Mouse (Mus musculus) stomach, postnatal 0 days (tissue): ENCODE data around the gene Ctsz. TPM values are rescaled to one million over a fixed set of nuclear protein-coding genes. Genes with fewer than 3 reads are reported as not detected.
A peak's percentile ranks its signal among the peaks of the same experiment; 100 is the strongest.

Source experiments
- ATAC-seq: fragments of 200-750 bp; cut with Nextera tagmentation; 2 replicates; pipeline ENCODE4 v1.8.0; 2017; ENCODE audit not compliant: low FRiP score, low TSS enrichment
- DNase-seq: peaks from one replicate; pipeline ENCODE4 v3.0.0-alpha.2; 2016; ENCODE audit warnings: low spot score
- H3K27ac ChIP-seq: fragments of 300-500 bp; sonication (generic); replicated peaks from 2 replicates; pipeline ENCODE4 v1.5.1; 2014; ENCODE audit warnings: mild to moderate bottlenecking, control low read depth
- H3K27me3 ChIP-seq: fragments of 300-500 bp; sonication (generic); 2 replicates; pipeline ENCODE4 v1.6.1; 2014; ENCODE audit warnings: low read length; ENCODE audit not compliant: control insufficient read depth, insufficient read depth
- H3K36me3 ChIP-seq: fragments of 300-500 bp; sonication (generic); 2 replicates; pipeline ENCODE4 v1.6.1; 2014; ENCODE audit warnings: low read length, mixed read lengths; ENCODE audit not compliant: control insufficient read depth, insufficient read depth
- H3K4me1 ChIP-seq: fragments of 300-500 bp; sonication (generic); replicated peaks from 2 replicates; pipeline ENCODE4 v1.6.1; 2014; ENCODE audit warnings: antibody characterized with exemption; ENCODE audit not compliant: control insufficient read depth, insufficient read depth
- H3K4me2 ChIP-seq: fragments of 300-500 bp; sonication (generic); replicated peaks from 2 replicates; pipeline ENCODE4 v1.6.1; 2014; ENCODE audit warnings: low read depth, mild to moderate bottlenecking, control low read depth, moderate library complexity
- H3K4me3 ChIP-seq: fragments of 300-500 bp; sonication (generic); 2 replicates; pipeline ENCODE4 v1.5.1; 2014; ENCODE audit warnings: low read depth, low read length, control low read depth
- H3K9ac ChIP-seq: fragments of 300-500 bp; sonication (generic); 2 replicates; pipeline ENCODE4 v1.6.1; 2014; ENCODE audit warnings: mild to moderate bottlenecking, low read length, control low read depth, mixed read lengths
- H3K9me3 ChIP-seq: fragments of 300-500 bp; sonication (generic); 2 replicates; pipeline ENCODE4 v1.6.1; 2016; ENCODE audit warnings: low read length; ENCODE audit not compliant: control insufficient read depth
- CTCF ChIP-seq: IDR thresholded peaks from 2 replicates; pipeline ENCODE4 v1.5.1; 2016; ENCODE audit warnings: antibody characterized with exemption, low read depth, mild to moderate bottlenecking, moderate library complexity
- EP300 ChIP-seq: optimal IDR thresholded peaks from 2 replicates; pipeline ENCODE3; 2016; ENCODE audit warnings: antibody characterized with exemption
- WGBS: fragments of 180-500 bp; shearing (Covaris S2); extraction: QIAGEN DNeasy Blood & Tissue Kit; methylation state at CpG from one replicate; pipeline ENCODE4 v1.1.7; 2014; 5-methylcytosine and 5-hydroxymethylcytosine counted together
- polyA plus RNA-seq: library from polyadenylated mRNA; unstranded; fragments of >200 nt; fragmentation: Nextera tagmentation; extraction: Ambion mirVana; gene quantifications from 2 replicates; pipeline ENCODE4 v1.2.1, GENCODE M21; 2015

The Ctsz gene
- polyA plus RNA-seq, 1 experiment from 2014 or later, result 94.2 TPM

GRCm38 (mm10) chr2:174421107-174421506 lies 17.7 kb downstream of the Ctsz start:
- Histone ChIP-seq H3K9ac (no peak overlapping the region), H3K27ac (no peak overlapping the region), H3K4me3 (no peak overlapping the region), H3K9me3 (no peaks in the 10 kb centered on the region), H3K36me3 (peaks cover 18% of the 10 kb centered on the region; the same call in 1 of the 2 replicates), H3K27me3 (no peaks in the 10 kb centered on the region), H3K4me2 (no peak overlapping the region), H3K4me1 (no peaks in the 10 kb centered on the region)
- TF ChIP-seq EP300 (no peak), CTCF (no peak)
- ATAC-seq (no peak), DNase-seq (no peak)
- WGBS, result 86% methylated on average over 6 of the region's 6 CpGs

GRCm38 (mm10) chr2:174415731-174416310 lies 23.0 kb downstream of the Ctsz start, which contains the start of gene Nelfcd:
Nelfcd (plus strand) TSS chr2:174415804.
- Histone ChIP-seq H3K4me2 (peak within 1 kb of the TSS; percentile 98), H3K9ac (peak within 1 kb of the TSS; percentile 89), H3K9me3 (no peaks in the 10 kb centered on the region), H3K27me3 (no peaks in the 10 kb centered on the region), H3K27ac (peak within 1 kb of the TSS; percentile 65), H3K4me1 (no peaks in the 10 kb centered on the region), H3K36me3 (no peaks in the 10 kb centered on the region), H3K4me3 (peak within 1 kb of the TSS; percentile 83)
- under 1% methylated on average over 40 of the region's 40 CpGs for WGBS
- DNase-seq (peak; percentile 99), ATAC-seq (peak; percentile 96)
- TF ChIP-seq EP300 (no peak), CTCF (no peak)

GRCm38 (mm10) chr2:174415001-174415730 lies 23.7 kb downstream of the Ctsz start:
- ATAC-seq (no peak), DNase-seq (no peak)
- WGBS, result 46% methylated on average over 18 of the region's 18 CpGs
- H3K27ac ChIP-seq, result no peak overlapping the region
- peak overlapping the region; percentile 98; the same call in 1 of the 2 replicates for H3K4me2 ChIP-seq
- H3K9me3 ChIP-seq, result no peaks in the 10 kb centered on the region
- H3K36me3 ChIP-seq, result no peaks in the 10 kb centered on the region
- no peaks in the 10 kb centered on the region for H3K4me1 ChIP-seq
- H3K4me3 ChIP-seq, result peak overlapping the region; percentile 83
- H3K9ac ChIP-seq, result peak overlapping the region; percentile 89; the same call in 1 of the 2 replicates
- H3K27me3 ChIP-seq, result no peaks in the 10 kb centered on the region
- TF ChIP-seq EP300 (no peak), CTCF (no peak)

GRCm38 (mm10) chr2:174413127-174413526 lies 25.7 kb downstream of the Ctsz start:
- no peak overlapping the region for H3K9ac ChIP-seq
- no peak overlapping the region for H3K4me3 ChIP-seq
- ATAC-seq (no peak), DNase-seq (no peak)
- H3K4me2 ChIP-seq, result no peak overlapping the region
- H3K27me3 ChIP-seq, result no peaks in the 10 kb centered on the region
- H3K27ac ChIP-seq, result no peak overlapping the region
- no peaks in the 10 kb centered on the region for H3K9me3 ChIP-seq
- TF ChIP-seq CTCF (no peak), EP300 (no peak)
- no peaks in the 10 kb centered on the region for H3K36me3 ChIP-seq
- H3K4me1 ChIP-seq, result no peaks in the 10 kb centered on the region
- 77% methylated on average over 7 of the region's 7 CpGs for WGBS

GRCm38 (mm10) chr2:174410222-174410621 lies 28.6 kb downstream of the Ctsz start:
- DNase-seq (no peak), ATAC-seq (peak; percentile 8; the same call in 1 of the 2 replicates)
- no peak overlapping the region for H3K27ac ChIP-seq

GRCm38 (mm10) chr2:174400396-174400795 lies 38.4 kb downstream of the Ctsz start:
- Histone ChIP-seq H3K4me3 (no peak overlapping the region), H3K27me3 (no peaks in the 10 kb centered on the region), H3K4me1 (no peaks in the 10 kb centered on the region), H3K9ac (no peak overlapping the region), H3K9me3 (no peaks in the 10 kb centered on the region), H3K36me3 (no peaks in the 10 kb centered on the region), H3K27ac (no peak overlapping the region), H3K4me2 (no peak overlapping the region)
- DNase-seq (no peak), ATAC-seq (no peak)
- no peak for TF ChIP-seq CTCF
- no peak for TF ChIP-seq EP300
- 84% methylated on average over 4 of the region's 4 CpGs for WGBS

More at GRCm38 (mm10) chr2:174410222-174410621, 28.6 kb downstream of the Ctsz start:
- H3K4me1 ChIP-seq, result no peaks in the 10 kb centered on the region
- no peak overlapping the region for H3K4me3 ChIP-seq
- no peaks in the 10 kb centered on the region for H3K9me3 ChIP-seq
- H3K27me3 ChIP-seq, result no peaks in the 10 kb centered on the region
- 38% methylated on average over 2 of the region's 2 CpGs for WGBS
- H3K36me3 ChIP-seq, result no peaks in the 10 kb centered on the region
- H3K4me2 ChIP-seq, result no peak overlapping the region
- no peak for TF ChIP-seq CTCF
- no peak for TF ChIP-seq EP300
- no peak overlapping the region for H3K9ac ChIP-seq
